Mouse (Mus musculus) myocyte (in vitro differentiated cells): ENCODE data around the gene Gm17622. TPM values are rescaled to one million over a fixed set of nuclear protein-coding genes. Genes with fewer than 3 reads are reported as not detected.

Experiments used
- H3K27me3 ChIP-seq: one replicate; pipeline ENCODE4 v1.6.1; 2011; ENCODE audit not compliant: control insufficient read depth, insufficient read depth, insufficient read length
- H3K36me3 ChIP-seq: one replicate; pipeline ENCODE4 v1.6.1; 2011; ENCODE audit not compliant: control insufficient read depth, insufficient read depth
- H3K4me2 ChIP-seq: one replicate; pipeline ENCODE4 v1.6.1; 2011; ENCODE audit warnings: low read depth, control low read depth
- H3K4me3 ChIP-seq: one replicate; pipeline ENCODE4 v1.5.1; 2011; ENCODE audit warnings: mild to moderate bottlenecking, control low read depth, moderate library complexity
- H3K79me2 ChIP-seq: one replicate; pipeline ENCODE4 v1.6.1; 2011; ENCODE audit not compliant: control insufficient read depth, insufficient read depth
- H3ac ChIP-seq: one replicate; pipeline ENCODE4 v1.6.1; 2011; ENCODE audit not compliant: control insufficient read depth, insufficient read length
- CEBPB ChIP-seq: IDR thresholded peaks from 2 replicates; pipeline ENCODE4 v1.6.1; 2011; ENCODE audit warnings: mild to moderate bottlenecking, moderate library complexity; ENCODE audit not compliant: poor library complexity, insufficient read depth, severe bottlenecking
- E2F4 ChIP-seq: IDR thresholded peaks from one replicate; pipeline ENCODE4 v1.6.1; 2011; ENCODE audit warnings: mild to moderate bottlenecking, control low read depth, moderate library complexity; ENCODE audit not compliant: insufficient read depth
- MAX ChIP-seq: IDR thresholded peaks from one replicate; pipeline ENCODE4 v1.6.1; 2011; ENCODE audit warnings: low read depth, mild to moderate bottlenecking, control low read depth
- MYOD1 ChIP-seq, 3 experiments: IDR thresholded peaks; one replicate each; pipeline ENCODE4 v1.6.1; 2011; ENCODE audit warnings: control low read depth in 2 of 3, low read depth in 2 of 3, mild to moderate bottlenecking in 2 of 3, moderate library complexity in 1 of 3; ENCODE audit not compliant: insufficient read length in 2 of 3, control insufficient read depth in 1 of 3
- MYOG ChIP-seq, 3 experiments: IDR thresholded peaks; one replicate each; pipeline ENCODE4 v1.6.1; 2011; ENCODE audit warnings: control low read depth in 2 of 3, low read depth in 2 of 3, mild to moderate bottlenecking in 2 of 3; ENCODE audit not compliant: insufficient read length in 2 of 3, control insufficient read depth in 1 of 3, insufficient read depth in 1 of 3
- POLR2A ChIP-seq: IDR thresholded peaks from one replicate; pipeline ENCODE4 v1.6.1; 2011; ENCODE audit warnings: low read depth, mild to moderate bottlenecking, control low read depth, moderate library complexity; ENCODE audit not compliant: insufficient read length
- POLR2AphosphoS2 ChIP-seq: IDR thresholded peaks from one replicate; pipeline ENCODE4 v1.6.1; 2011; ENCODE audit warnings: low read depth, control low read depth; ENCODE audit not compliant: insufficient read length
- REST ChIP-seq: IDR thresholded peaks from one replicate; pipeline ENCODE4 v1.6.1; 2011; ENCODE audit warnings: mild to moderate bottlenecking, control low read depth, moderate library complexity; ENCODE audit not compliant: insufficient read depth, insufficient read length
- SRF ChIP-seq: IDR thresholded peaks from one replicate; pipeline ENCODE4 v1.6.1; 2011; ENCODE audit warnings: low read depth; ENCODE audit not compliant: control insufficient read depth, insufficient read length
- TCF12 ChIP-seq: IDR thresholded peaks from one replicate; pipeline ENCODE4 v1.6.1; 2011; ENCODE audit warnings: mild to moderate bottlenecking, control low read depth; ENCODE audit not compliant: poor library complexity, insufficient read depth, severe bottlenecking
- TCF3 ChIP-seq: IDR thresholded peaks from one replicate; pipeline ENCODE4 v1.6.1; 2011; ENCODE audit warnings: low read depth, control low read depth; ENCODE audit not compliant: insufficient read length
- USF1 ChIP-seq: IDR thresholded peaks from one replicate; pipeline ENCODE4 v1.6.1; 2011; ENCODE audit warnings: low read depth, mild to moderate bottlenecking, control low read depth, moderate library complexity
- polyA plus RNA-seq: library from polyadenylated mRNA; unstranded; fragments of >200 nt; fragmentation: generic; extraction: Trizol; gene quantifications from one replicate; pipeline ENCODE4 v1.2.1, GENCODE M21; 2012; ENCODE audit warnings: missing spikeins

Gm17622 gene
- not detected for polyA plus RNA-seq

- no peak for TF ChIP-seq POLR2AphosphoS2
- no peak for TF ChIP-seq USF1
- TF ChIP-seq SRF: no peak
- no peak for TF ChIP-seq E2F4
- TF ChIP-seq REST: no peak
- no peak for TF ChIP-seq POLR2A
- TF ChIP-seq MAX: no peak
- no peak for TF ChIP-seq MYOD1 (IDR thresholded peaks at IDR 0.05; ENCODE audit: control insufficient read depth in 1 of 3, insufficient read length in 2 of 3, low read depth in 2 of 3)
- TF ChIP-seq TCF12: no peak
- no peak for TF ChIP-seq TCF3
- TF ChIP-seq CEBPB: no peak
- Histone ChIP-seq H3K36me3 (peaks cover 24% of the 10 kb centered on the region), H3K4me2 (no peak within 1 kb of the TSS), H3ac (no peak within 1 kb of the TSS), H3K27me3 (no peaks in the 10 kb centered on the region), H3K79me2 (no peaks in the 10 kb centered on the region), H3K4me3 (no peak within 1 kb of the TSS)
Measured at GRCm38 (mm10) chr13:96490433-96490832, at the start of gene Gm17622. Gene Gm17622 (plus strand): TSS chr13:96490733.

- no peaks in the 10 kb centered on the region for H3K36me3 ChIP-seq
- no peaks in the 10 kb centered on the region for H3K79me2 ChIP-seq
- no peak overlapping the region for H3K4me3 ChIP-seq
- TF ChIP-seq POLR2AphosphoS2: no peak
- TF ChIP-seq E2F4: no peak
- no peak for TF ChIP-seq MYOG (IDR thresholded peaks at IDR 0.05; ENCODE audit: control insufficient read depth in 1 of 3, insufficient read depth in 1 of 3, insufficient read length in 2 of 3, low read depth in 2 of 3)
- H3ac ChIP-seq: no peak overlapping the region
- no peak overlapping the region for H3K4me2 ChIP-seq
- no peaks in the 10 kb centered on the region for H3K27me3 ChIP-seq
Measured at GRCm38 (mm10) chr13:96450205-96450856, 40.2 kb upstream of the Gm17622 start.

GRCm38 (mm10) chr13:96450869-96451268 is 39.7 kb upstream of the Gm17622 start:
- Histone ChIP-seq H3K79me2 (no peaks in the 10 kb centered on the region), H3K4me2 (no peak overlapping the region), H3K27me3 (no peaks in the 10 kb centered on the region), H3K36me3 (no peaks in the 10 kb centered on the region), H3K4me3 (no peak overlapping the region), H3ac (no peak overlapping the region)
- TF ChIP-seq REST (no peak), SRF (no peak), CEBPB (no peak), MAX (no peak), MYOD1 (IDR thresholded peaks at IDR 0.05; ENCODE audit: control insufficient read depth in 1 of 3, insufficient read length in 2 of 3, low read depth in 2 of 3) (no peak), TCF12 (no peak), POLR2A (no peak), USF1 (no peak), E2F4 (no peak), POLR2AphosphoS2 (no peak), MYOG (IDR thresholded peaks at IDR 0.05; ENCODE audit: control insufficient read depth in 1 of 3, insufficient read depth in 1 of 3, insufficient read length in 2 of 3, low read depth in 2 of 3) (no peak), TCF3 (no peak)

- Histone ChIP-seq H3K4me2 (no peak overlapping the region), H3K79me2 (no peaks in the 10 kb centered on the region), H3K27me3 (no peaks in the 10 kb centered on the region), H3K36me3 (no peaks in the 10 kb centered on the region), H3ac (no peak overlapping the region), H3K4me3 (no peak overlapping the region)
- TF ChIP-seq TCF12: no peak
- no peak for TF ChIP-seq TCF3
- TF ChIP-seq MYOD1 (IDR thresholded peaks at IDR 0.05; ENCODE audit: control insufficient read depth in 1 of 3, insufficient read length in 2 of 3, low read depth in 2 of 3): no peak
- no peak for TF ChIP-seq MYOG (IDR thresholded peaks at IDR 0.05; ENCODE audit: control insufficient read depth in 1 of 3, insufficient read depth in 1 of 3, insufficient read length in 2 of 3, low read depth in 2 of 3)
- TF ChIP-seq POLR2A: no peak
- TF ChIP-seq CEBPB: no peak
- TF ChIP-seq SRF: no peak
- TF ChIP-seq E2F4: no peak
- no peak for TF ChIP-seq REST
- TF ChIP-seq USF1: no peak
- no peak for TF ChIP-seq POLR2AphosphoS2
- TF ChIP-seq MAX: no peak
Measured at GRCm38 (mm10) chr13:96451386-96452140, 39.0 kb upstream of the Gm17622 start.
